Comparison of ENCODE assay signal across 21 mouse cellular contexts in genomic region chr7:132689722-132690121, GRCm38 (mm10).
A peak's percentile ranks its signal among the peaks of the same experiment; 100 is the strongest.
DNase-seq lines count a peak whose midpoint lies in the region; ATAC-seq and TF ChIP-seq lines count a peak whose summit lies in the region.
"Had no signal": no experiment of that assay in that cellular context is flagged by ENCODE, and none has a peak within 500 bp of the region (broad histone marks: within the 10 kb centered on the region; RNA-seq: fewer than 3 reads in every experiment).

No protein-coding gene starts in this region.

- no peak overlapping the region for H3K4me3 ChIP-seq in heart, embryonic 15.5 days
- no peak overlapping the region for H3K4me3 ChIP-seq in lung, embryonic 14.5 days (ENCODE audit: low read depth, low read length)
- H3K4me3 ChIP-seq in embryonic facial prominence, embryonic 14.5 days (ENCODE audit: low read depth, low read length) = no peak overlapping the region
- no peak overlapping the region for H3K4me3 ChIP-seq in limb, embryonic 12.5 days (replicated peaks)
- no peak overlapping the region for H3K4me3 ChIP-seq in kidney, embryonic 14.5 days (ENCODE audit: low read length)
- H3K4me3 ChIP-seq: embryonic facial prominence, embryonic 12.5 days; forebrain, embryonic 13.5 days; liver, embryonic 13.5 days had no signal

- intact Hi-C loops in heart, postnatal 36 days (cut with DNase I) = no loop called here

- no peak for TF ChIP-seq CTCF in lung, embryonic 14.5 days (IDR thresholded peaks at IDR 0.05; ENCODE audit: low read depth)

- no peak overlapping the region for H3K4me2 ChIP-seq in heart, embryonic 15.5 days
- H3K4me2 ChIP-seq in lung, embryonic 14.5 days = no peak overlapping the region
- no peak overlapping the region for H3K4me2 ChIP-seq in embryonic facial prominence, embryonic 14.5 days (ENCODE audit: low read depth, low read length)
- H3K4me2 ChIP-seq in limb, embryonic 12.5 days = no peak overlapping the region
- no peak overlapping the region for H3K4me2 ChIP-seq in kidney, embryonic 14.5 days (replicated peaks; ENCODE audit: low read depth, low read length)
- H3K4me2 ChIP-seq: embryonic facial prominence, embryonic 12.5 days; forebrain, embryonic 13.5 days; liver, embryonic 13.5 days had no signal

- H3K9ac ChIP-seq in heart, embryonic 15.5 days = no peak overlapping the region
- no peak overlapping the region for H3K9ac ChIP-seq in lung, embryonic 14.5 days
- no peak overlapping the region for H3K9ac ChIP-seq in embryonic facial prominence, embryonic 14.5 days (ENCODE audit: low read depth, low read length)
- H3K9ac ChIP-seq in limb, embryonic 12.5 days (replicated peaks) = no peak overlapping the region
- H3K9ac ChIP-seq in kidney, embryonic 14.5 days (ENCODE audit: low read depth, low read length) = no peak overlapping the region
- H3K9ac ChIP-seq: embryonic facial prominence, embryonic 12.5 days; forebrain, embryonic 13.5 days; liver, embryonic 13.5 days had no signal

- 55% methylated on average over 5 of the region's 5 CpGs for WGBS in heart, embryonic 15.5 days
- 45% methylated on average over 5 of the region's 5 CpGs for WGBS in lung, embryonic 14.5 days
- WGBS in embryonic facial prominence, embryonic 14.5 days = 52% methylated on average over 5 of the region's 5 CpGs
- 78% methylated on average over 5 of the region's 5 CpGs for WGBS in limb, embryonic 12.5 days
- 66% methylated on average over 5 of the region's 5 CpGs for WGBS in kidney, embryonic 14.5 days

- peak overlapping the region; percentile 80 for H3K27ac ChIP-seq in heart, embryonic 15.5 days
- H3K27ac ChIP-seq in lung, embryonic 14.5 days (ENCODE audit: low read depth) = peak overlapping the region; percentile 88; the same call in 1 of the 2 replicates
- peak overlapping the region; percentile 63 for H3K27ac ChIP-seq in embryonic facial prominence, embryonic 14.5 days (replicated peaks; ENCODE audit: low read depth, low read length)
- peak overlapping the region; percentile 64 for H3K27ac ChIP-seq in limb, embryonic 12.5 days
- H3K27ac ChIP-seq in kidney, embryonic 14.5 days (ENCODE audit: low read depth, low read length) = no peak overlapping the region
- H3K27ac ChIP-seq: embryonic facial prominence, embryonic 12.5 days; forebrain, embryonic 13.5 days; liver, embryonic 13.5 days had no signal

- H3K27me3 ChIP-seq in heart, embryonic 15.5 days = no peaks in the 10 kb centered on the region
- no peaks in the 10 kb centered on the region for H3K27me3 ChIP-seq in lung, embryonic 14.5 days (ENCODE audit: insufficient read depth, low read length)
- no peaks in the 10 kb centered on the region for H3K27me3 ChIP-seq in embryonic facial prominence, embryonic 14.5 days (replicated peaks; ENCODE audit: control insufficient read depth, insufficient read depth, low read length)
- no peaks in the 10 kb centered on the region for H3K27me3 ChIP-seq in limb, embryonic 12.5 days
- no peaks in the 10 kb centered on the region for H3K27me3 ChIP-seq in kidney, embryonic 14.5 days (ENCODE audit: control insufficient read depth, insufficient read depth, low read length)
- H3K27me3 ChIP-seq: embryonic facial prominence, embryonic 12.5 days; forebrain, embryonic 13.5 days; liver, embryonic 13.5 days had no signal

- H3K36me3 ChIP-seq in heart, embryonic 15.5 days = no peaks in the 10 kb centered on the region
- no peaks in the 10 kb centered on the region for H3K36me3 ChIP-seq in lung, embryonic 14.5 days (ENCODE audit: insufficient read depth)
- H3K36me3 ChIP-seq in embryonic facial prominence, embryonic 14.5 days (ENCODE audit: control insufficient read depth, insufficient read depth, low read length) = no peaks in the 10 kb centered on the region
- no peaks in the 10 kb centered on the region; the same call in 1 of the 2 replicates for H3K36me3 ChIP-seq in limb, embryonic 12.5 days
- H3K36me3 ChIP-seq in kidney, embryonic 14.5 days (ENCODE audit: control insufficient read depth, insufficient read depth, low read length) = no peaks in the 10 kb centered on the region
- H3K36me3 ChIP-seq: embryonic facial prominence, embryonic 12.5 days; liver, embryonic 13.5 days had no signal

- no peak for ATAC-seq in heart, embryonic 15.5 days (replicated peaks; ENCODE audit: insufficient number of reproducible peaks, insufficient read depth, low FRiP score, low read depth)
- no peak for ATAC-seq in lung, embryonic 14.5 days (ENCODE audit: insufficient read depth)
- ATAC-seq in embryonic facial prominence, embryonic 14.5 days (ENCODE audit: low read depth) = no peak
- ATAC-seq in limb, embryonic 12.5 days (ENCODE audit: insufficient number of reproducible peaks, insufficient read depth, low FRiP score, low TSS enrichment, low read depth) = no peak
- ATAC-seq in kidney, embryonic 14.5 days (ENCODE audit: low FRiP score, low TSS enrichment) = no peak
- ATAC-seq: forebrain, embryonic 13.5 days; hindbrain, embryonic 16.5 days had no signal

- H3K9me3 ChIP-seq in heart, embryonic 15.5 days (replicated peaks) = no peaks in the 10 kb centered on the region
- no peaks in the 10 kb centered on the region for H3K9me3 ChIP-seq in lung, embryonic 14.5 days (ENCODE audit: low read depth, low read length)
- 0 out of 2 replicates have a peak, but pooled peaks cover 2% of the 10 kb centered on the region for H3K9me3 ChIP-seq in embryonic facial prominence, embryonic 14.5 days (ENCODE audit: control insufficient read depth, low read length)
- peaks cover 2% of the 10 kb centered on the region; the same call in 1 of the 2 replicates for H3K9me3 ChIP-seq in limb, embryonic 12.5 days
- no peaks in the 10 kb centered on the region for H3K9me3 ChIP-seq in kidney, embryonic 14.5 days (ENCODE audit: control insufficient read depth, low read length)
- H3K9me3 ChIP-seq: embryonic facial prominence, embryonic 12.5 days; liver, embryonic 13.5 days had no signal

- DNase-seq in heart, postnatal 36 days = no peak
- DNase-seq in lung, embryonic 14.5 days = peak; percentile 18
- no peak for DNase-seq in lung, postnatal 36 days
- DNase-seq in embryonic facial prominence, embryonic 14.5 days (ENCODE audit: low spot score) = no peak
- DNase-seq in left cerebral cortex, adult 8-10 months (ENCODE audit: low spot score in 2 of 2) = no peak
- DNase-seq: adrenal gland, postnatal 25 days; cerebellum, adult 18-20 months; cerebellum, postnatal 36 days; gastrocnemius, postnatal 36 days; kidney, adult 11 months; kidney, postnatal 10 days; layer of hippocampus, adult 9-11 months; liver, embryonic 13.5 days; midbrain, embryonic 14.5 days; right cerebral cortex, postnatal 4 days had no signal

- H3K4me1 ChIP-seq in heart, embryonic 15.5 days (replicated peaks) = peaks cover 32% of the 10 kb centered on the region
- H3K4me1 ChIP-seq in lung, embryonic 14.5 days (ENCODE audit: insufficient read depth) = peaks cover 24% of the 10 kb centered on the region
- H3K4me1 ChIP-seq in embryonic facial prominence, embryonic 14.5 days (ENCODE audit: control insufficient read depth, insufficient read depth, low read length) = peaks cover 13% of the 10 kb centered on the region
- peaks cover 23% of the 10 kb centered on the region for H3K4me1 ChIP-seq in limb, embryonic 12.5 days (replicated peaks)
- peaks cover 6% of the 10 kb centered on the region; the same call in 1 of the 2 replicates for H3K4me1 ChIP-seq in kidney, embryonic 14.5 days (ENCODE audit: control insufficient read depth, insufficient read depth, low read length)
